Mouse (Mus musculus) brown adipose tissue, adult 24 weeks (tissue): ENCODE data around the gene AB124611. TPM values are rescaled to one million over a fixed set of nuclear protein-coding genes. Genes with fewer than 3 reads are reported as not detected.
A peak's percentile ranks its signal among the peaks of the same experiment; 100 is the strongest.

Experiments used
- H3K27ac ChIP-seq: fragments of 200-500 bp; replicated peaks from 2 replicates; pipeline ENCODE4 v1.5.1; 2012; ENCODE audit warnings: low read depth, mild to moderate bottlenecking, low read length
- H3K4me1 ChIP-seq: fragments of 200-500 bp; 2 replicates; pipeline ENCODE4 v1.6.1; 2012; ENCODE audit warnings: low read length, mixed read lengths; ENCODE audit not compliant: control insufficient read depth, insufficient read depth, insufficient read length
- H3K4me3 ChIP-seq: fragments of 200-500 bp; 2 replicates; pipeline ENCODE4 v1.5.1; 2012; ENCODE audit warnings: low read depth, mild to moderate bottlenecking, low read length, moderate library complexity; ENCODE audit not compliant: insufficient read depth
- polyA plus RNA-seq: library from polyadenylated mRNA; stranded (reverse); fragments of >200 nt; gene quantifications from 2 replicates; pipeline ENCODE4 v1.2.4, GENCODE M21; 2012; ENCODE audit not compliant: missing spikeins, insufficient read depth, insufficient read length

Gene AB124611
- polyA plus RNA-seq, 1 experiment, result 2.1 TPM

DNA sequence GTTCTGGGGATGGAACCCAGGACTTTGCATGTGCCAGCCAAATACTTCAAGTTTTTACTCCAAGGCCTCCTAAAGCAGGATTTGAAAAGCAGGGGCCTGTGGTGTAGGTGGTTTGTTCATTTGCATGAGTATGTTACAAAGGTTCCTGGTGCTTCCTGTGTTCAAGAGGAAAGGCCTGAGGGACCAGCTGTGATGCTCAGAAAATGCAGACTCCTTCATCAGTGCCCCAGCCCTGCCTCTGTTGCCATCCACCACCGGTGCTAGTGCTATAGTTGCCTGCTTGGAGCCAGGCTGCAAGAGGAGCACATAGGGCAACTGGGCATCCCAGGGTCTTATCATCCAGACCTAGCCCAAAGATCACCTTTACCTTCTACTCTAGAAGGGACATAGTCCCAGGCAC lies 40.6 kb downstream of the AB124611 start:
- H3K4me1 ChIP-seq, result no peaks in the 10 kb centered on the region
- H3K27ac ChIP-seq, result no peak overlapping the region
- H3K4me3 ChIP-seq, result no peak overlapping the region

DNA sequence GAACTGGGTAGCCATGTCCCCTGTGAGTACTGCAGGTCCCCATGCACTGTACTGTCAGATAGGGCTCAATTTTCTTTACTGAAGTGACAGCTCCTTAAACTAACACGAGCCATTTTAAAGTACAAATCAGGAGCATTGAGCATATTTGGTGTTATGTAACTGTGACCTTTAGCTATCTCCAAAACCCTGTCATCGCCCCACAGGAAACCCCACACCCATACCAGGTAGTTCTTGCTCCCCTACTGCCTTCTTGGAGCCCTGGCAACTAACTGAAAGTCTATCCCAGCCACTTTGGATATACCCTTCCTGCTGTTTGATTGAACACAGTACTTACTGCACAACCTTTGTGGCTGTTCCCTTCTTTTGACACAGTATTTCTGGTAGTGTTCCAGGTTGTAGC lies 41.1 kb downstream of the AB124611 start:
- no peak overlapping the region for H3K27ac ChIP-seq
- H3K4me3 ChIP-seq, result no peak overlapping the region
- H3K4me1 ChIP-seq, result no peaks in the 10 kb centered on the region

DNA sequence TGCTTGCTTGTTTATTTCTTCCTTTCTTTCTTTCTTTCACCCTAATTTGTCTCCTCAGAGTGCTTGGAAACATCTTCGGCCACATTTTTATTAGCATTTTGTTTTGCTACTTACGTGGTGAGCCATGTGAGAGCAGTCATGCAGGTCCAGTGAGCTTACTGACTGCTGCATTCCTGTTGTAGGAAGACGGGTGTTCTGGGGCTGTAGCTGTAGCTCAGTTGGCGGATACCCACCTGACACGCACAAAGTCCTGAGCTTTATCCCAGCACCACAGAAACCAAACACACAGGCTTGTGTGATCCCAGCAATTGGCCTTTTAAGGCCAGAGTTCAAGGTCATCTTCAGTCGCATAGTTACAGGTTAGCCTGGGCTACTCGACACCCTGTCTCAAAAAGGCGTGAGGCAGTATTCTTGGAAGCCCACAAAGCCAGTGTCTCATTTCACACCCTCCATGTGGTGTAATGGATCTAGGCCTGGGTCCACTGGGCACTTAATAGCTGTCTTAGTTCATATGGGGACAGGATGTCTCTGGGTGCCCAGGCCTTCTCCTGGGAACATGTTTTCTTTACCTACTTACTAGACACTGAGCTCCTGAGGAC lies 42.8 kb downstream of the AB124611 start:
- Histone ChIP-seq H3K27ac (no peak overlapping the region), H3K4me3 (no peak overlapping the region)

DNA sequence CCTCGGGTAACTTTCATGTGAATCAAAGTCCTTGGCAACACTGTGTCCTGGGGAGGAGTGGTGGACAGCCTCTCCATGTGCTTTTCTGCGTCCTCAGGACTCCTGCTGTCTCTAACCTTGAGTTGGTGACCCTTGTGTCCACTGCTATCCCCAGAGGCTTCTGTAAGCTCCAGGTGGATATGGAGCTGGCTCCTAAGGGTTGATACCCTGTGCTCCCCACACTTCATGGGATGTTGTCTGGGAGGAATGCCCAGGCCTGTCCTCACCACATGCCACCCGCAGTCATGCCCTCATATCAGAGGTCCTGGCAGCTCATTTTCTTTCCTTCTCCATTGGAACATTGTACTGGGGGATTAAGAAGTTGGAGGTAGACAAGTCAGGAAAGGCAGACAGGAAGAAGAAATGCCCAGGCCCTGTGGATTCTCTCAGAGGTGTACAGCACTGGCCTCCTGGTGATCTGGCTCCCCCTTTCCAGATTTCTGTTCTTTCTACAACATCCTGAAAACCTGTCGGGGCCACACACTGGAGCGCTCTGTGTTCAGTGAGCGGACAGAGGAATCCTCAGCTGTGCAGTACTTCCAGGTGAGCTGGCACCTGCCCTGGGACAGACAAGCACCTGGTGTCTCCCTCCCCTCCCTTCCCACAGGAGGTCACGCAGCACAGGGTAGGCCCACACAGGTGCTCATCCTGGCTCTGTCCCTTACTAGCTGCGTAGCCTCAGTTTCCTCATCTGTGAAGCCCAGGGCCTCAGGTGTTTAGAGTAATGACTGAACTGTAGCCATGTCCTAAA lies 48.2 kb downstream of the AB124611 start:
- H3K27ac ChIP-seq, result no peak overlapping the region
- no peaks in the 10 kb centered on the region for H3K4me1 ChIP-seq
- no peak overlapping the region for H3K4me3 ChIP-seq

More for the DNA sequence above, 42.8 kb downstream of the AB124611 start:
- no peaks in the 10 kb centered on the region for H3K4me1 ChIP-seq

DNA sequence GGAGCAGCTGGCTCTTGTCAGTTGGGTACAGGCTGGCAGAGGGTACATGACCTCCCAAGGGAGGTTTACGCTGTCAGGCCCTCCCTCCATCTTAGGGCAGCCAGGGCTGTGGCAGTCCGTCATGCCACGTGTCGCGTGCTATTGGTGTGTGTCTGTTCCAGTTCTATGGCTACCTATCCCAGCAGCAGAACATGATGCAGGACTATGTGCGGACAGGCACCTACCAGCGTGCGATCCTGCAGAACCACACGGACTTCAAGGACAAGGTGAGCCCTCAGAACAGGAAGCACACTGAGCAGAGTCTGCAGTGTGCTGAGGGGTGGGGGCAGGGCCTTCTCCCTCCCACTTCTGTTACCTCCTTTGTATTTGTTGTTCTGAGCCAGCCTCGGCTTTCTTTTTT lies 49.3 kb downstream of the AB124611 start:
- no peak overlapping the region for H3K27ac ChIP-seq

DNA sequence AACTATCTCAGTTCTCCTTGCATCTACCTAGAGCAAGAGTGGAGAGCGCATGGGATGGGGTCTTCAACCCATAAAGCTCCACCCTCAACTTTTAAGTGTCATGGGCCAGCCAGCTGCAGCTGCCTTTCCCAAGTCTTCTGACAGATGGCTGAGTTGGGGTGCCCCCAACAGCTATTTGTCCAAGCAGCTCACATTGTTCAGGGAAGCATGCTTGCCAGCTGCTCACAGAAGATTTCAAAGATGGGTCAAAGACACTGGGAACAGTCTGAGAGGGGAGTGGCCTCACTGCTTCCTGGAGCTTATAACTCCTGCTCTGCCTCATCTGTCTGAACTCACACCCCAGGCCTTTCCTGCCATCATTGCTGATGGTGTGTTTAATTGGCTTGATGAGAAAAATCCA lies 50.3 kb downstream of the AB124611 start:
- no peak overlapping the region for H3K27ac ChIP-seq
- H3K4me1 ChIP-seq, result no peaks in the 10 kb centered on the region
- no peak overlapping the region for H3K4me3 ChIP-seq

More for the DNA sequence above, 49.3 kb downstream of the AB124611 start:
- H3K4me1 ChIP-seq, result no peaks in the 10 kb centered on the region
- H3K4me3 ChIP-seq, result no peak overlapping the region

DNA sequence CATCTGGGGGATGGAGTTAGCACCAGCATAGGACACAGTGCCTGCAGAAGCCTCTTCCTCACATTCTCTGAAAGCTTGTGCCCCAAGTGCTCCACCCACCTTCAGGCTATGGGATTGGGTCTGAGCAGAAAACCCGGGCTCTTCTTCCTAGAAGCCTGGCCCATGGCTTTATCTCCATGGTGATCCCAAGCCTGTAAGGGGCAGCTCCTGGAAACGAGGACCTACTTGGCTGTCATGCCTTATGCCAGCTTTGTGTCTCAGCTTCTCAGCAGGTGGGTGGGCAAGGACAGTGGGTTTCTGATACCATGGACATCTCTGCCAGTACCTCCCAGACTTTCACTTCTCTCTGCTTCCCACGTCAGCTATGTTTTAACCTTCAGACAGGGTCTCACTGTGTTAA lies 52.2 kb downstream of the AB124611 start:
- Histone ChIP-seq H3K27ac (no peak overlapping the region), H3K4me1 (no peaks in the 10 kb centered on the region), H3K4me3 (no peak overlapping the region)

DNA sequence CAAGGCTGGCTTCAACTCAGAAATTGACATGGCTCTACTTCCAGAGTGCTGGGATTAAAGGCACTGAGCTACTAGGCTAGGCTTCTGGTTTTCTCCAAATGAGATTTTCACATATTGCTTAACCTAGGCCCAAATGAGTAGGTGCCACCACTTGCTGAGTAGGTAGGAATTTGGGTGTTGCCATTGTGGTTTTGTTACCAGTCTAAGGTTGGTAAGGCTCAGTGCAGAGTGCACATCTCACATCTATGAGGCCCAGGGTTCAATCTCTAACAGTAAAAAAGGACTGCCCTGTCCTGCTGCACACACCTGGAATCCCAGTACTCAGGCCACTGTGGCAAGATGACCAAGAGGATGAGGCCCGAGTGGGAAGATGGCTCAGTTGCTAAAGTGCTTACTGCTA lies 59.4 kb downstream of the AB124611 start:
- H3K27ac ChIP-seq, result no peak overlapping the region
- no peak overlapping the region for H3K4me3 ChIP-seq
- no peaks in the 10 kb centered on the region for H3K4me1 ChIP-seq

DNA sequence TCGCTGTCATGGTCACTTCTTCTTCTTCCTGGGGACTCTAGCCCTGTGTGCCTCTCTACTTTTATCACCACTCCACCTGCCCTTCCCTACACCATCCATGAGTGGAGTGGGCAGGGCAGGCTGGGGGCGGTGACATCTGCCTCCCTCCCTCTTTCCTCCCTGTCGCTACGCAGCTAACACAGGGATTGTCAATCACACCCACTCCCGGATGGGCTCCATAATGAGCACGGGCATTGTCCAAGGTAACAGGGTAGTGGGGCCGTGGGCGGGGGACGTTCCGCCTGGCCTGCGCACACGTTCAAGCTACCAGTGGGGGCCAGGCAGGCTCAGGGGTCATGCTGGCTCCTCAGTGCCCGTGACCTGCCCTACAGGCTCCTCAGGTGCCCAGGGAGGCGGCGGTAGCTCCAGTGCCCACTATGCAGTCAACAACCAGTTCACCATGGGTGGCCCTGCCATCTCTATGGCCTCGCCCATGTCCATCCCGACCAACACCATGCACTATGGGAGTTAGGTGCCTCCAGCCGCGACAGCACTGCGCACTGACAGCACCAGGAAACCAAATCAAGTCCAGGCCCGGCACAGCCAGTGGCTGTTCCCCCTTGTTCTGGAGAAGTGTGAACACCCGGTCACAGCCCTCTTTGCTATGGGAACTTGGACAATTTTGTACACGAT lies 61.8 kb downstream of the AB124611 start:
- H3K27ac ChIP-seq, result no peak overlapping the region
- peaks cover 5% of the 10 kb centered on the region; the same call in 1 of the 2 replicates for H3K4me1 ChIP-seq
- H3K4me3 ChIP-seq, result no peak overlapping the region

DNA sequence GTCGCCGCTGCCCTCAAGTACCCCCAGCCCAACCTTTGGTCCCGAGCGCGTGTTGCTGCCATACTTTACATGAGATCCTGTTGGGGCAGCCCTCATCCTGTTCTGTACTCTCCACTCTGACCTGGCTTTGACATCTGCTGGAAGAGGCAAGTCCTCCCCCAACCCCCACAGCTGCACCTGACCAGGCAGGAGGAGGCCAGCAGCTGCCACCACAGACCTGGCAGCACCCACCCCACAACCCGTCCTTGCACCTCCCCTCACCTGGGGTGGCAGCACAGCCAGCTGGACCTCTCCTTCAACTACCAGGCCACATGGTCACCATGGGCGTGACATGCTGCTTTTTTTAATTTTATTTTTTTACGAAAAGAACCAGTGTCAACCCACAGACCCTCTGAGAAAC lies 62.4 kb downstream of the AB124611 start:
- Histone ChIP-seq H3K27ac (no peak overlapping the region), H3K4me1 (peaks cover 5% of the 10 kb centered on the region; the same call in 1 of the 2 replicates), H3K4me3 (no peak overlapping the region)

DNA sequence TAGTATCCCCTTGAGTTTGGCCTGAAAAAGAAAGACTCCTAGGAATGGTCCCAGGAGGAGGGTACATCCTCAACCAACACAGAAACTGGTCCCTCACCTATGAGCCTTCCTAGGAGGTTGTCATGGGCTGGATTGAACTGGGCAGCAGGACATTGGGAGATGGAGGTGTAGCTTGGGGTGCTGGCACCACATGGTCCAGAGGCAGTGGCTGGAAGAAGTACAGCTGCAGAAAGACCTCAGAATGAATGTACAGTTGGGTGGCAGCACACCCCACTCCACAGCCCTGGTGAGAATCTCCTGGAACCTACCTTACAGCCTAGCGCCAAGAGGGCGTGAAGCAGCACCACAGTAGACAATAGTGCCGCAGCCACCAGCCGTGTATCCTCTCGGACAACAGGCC lies 63.6 kb downstream of the AB124611 start:
- Histone ChIP-seq H3K27ac (no peak overlapping the region), H3K4me3 (no peak overlapping the region), H3K4me1 (peaks cover 5% of the 10 kb centered on the region)

DNA sequence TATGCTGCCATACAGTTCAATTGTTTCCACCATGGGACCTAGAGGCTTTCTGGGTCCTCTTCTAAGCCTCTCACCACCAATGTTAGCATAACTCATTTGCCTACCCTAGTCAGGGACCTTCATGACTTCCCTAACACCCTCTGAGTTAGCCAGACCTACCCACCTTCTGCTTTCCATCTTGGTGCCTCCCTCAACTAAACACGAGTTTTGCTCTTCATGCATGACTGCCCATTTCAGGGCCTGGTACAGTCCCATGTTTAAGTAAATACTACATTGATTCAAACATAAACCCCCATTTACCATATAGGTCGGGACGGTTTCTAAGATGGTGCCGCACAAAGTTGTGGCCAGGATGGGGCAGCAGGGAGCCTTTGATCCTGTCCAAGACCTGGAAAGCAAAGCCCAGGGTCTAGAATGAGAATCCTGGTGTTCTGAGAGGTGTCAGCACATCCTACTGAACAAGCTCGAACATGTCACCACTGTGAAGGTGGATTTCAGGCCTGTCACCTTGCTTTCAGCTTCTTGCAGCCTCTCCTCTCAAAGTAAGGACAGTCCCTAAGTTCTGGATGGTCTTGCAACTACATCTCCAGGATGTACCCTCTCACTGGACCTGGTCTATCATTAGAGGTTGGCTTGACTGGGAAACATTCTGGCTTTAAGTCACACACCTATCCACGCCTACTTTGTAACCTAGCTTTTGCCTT lies 65.3 kb downstream of the AB124611 start:
- Histone ChIP-seq H3K27ac (no peak overlapping the region), H3K4me3 (peak overlapping the region; percentile 84; the same call in 1 of the 2 replicates), H3K4me1 (peaks cover 5% of the 10 kb centered on the region)

DNA sequence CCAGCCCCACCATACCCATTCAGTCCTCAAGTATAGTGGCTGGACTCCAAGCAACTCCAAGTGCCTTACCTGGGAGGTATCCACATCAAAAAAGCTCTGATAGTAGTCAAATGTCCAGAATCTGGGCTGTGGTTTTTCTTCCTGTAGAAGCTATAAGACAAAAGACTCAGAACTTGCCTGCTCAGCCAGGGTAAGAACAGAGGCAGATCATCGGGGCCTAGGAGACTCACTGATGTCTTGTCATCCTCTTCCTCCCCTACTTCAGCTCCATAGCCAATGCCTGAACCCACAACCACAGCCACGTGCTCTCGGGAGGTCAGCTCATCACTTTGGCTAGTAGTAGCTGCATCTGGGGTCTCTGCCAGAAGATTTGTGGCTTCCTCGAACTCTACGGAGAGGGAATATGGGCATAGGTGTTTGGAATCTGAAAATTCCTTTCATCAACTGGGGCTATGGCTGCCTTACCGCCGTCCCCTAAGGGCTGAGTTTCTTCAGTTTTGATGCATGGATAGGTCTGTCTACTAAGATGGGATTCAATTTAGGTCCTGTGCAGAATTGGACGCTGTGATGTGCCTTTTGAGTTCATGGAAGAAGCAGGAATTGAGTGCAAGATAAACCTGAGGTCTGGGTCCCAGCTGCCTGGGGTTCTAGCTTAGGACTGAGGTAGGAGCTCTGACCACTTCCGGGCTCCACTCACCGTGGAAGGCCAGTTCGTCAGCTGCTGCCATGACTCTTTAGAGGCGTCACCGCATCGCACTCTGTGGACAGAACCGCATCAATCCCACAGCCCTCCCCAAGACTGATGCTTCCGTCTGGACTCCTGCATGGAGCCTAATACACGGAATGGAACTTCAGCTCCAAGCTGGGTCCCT lies 66.1 kb downstream of the AB124611 start:
- peaks cover 5% of the 10 kb centered on the region for H3K4me1 ChIP-seq
- H3K27ac ChIP-seq, result peak overlapping the region; percentile 40; the same call in 1 of the 2 replicates
- H3K4me3 ChIP-seq, result peak overlapping the region; percentile 84

DNA sequence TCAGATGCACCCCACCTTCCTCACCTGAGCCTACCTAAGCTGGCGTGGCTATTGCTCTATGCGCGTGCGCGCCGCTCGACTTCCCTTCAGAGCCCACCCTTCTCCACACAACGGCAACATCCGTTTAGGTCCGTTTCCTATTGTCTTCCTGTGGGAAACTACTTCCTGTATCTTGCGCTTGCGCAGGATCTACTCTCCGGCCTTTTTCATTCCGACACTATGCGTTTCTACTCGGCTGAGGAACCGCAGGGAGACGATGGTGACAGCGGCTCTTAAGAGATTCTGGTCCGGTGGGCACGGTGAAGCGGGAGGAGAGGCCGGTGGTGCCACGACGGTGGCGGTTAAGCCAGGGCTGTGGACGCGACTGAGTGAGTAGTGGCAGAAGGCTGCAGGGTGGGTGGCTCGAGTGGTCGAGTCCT lies 66.7 kb downstream of the AB124611 start, which contains the start of the genes Timm29 and Yipf2:
TSS of gene Timm29 (plus strand) at position 20 of the 419 bp plus-strand sequence.
TSS of gene Yipf2 (minus strand) at position 126 of the 419 bp plus-strand sequence.
- peaks cover 5% of the 10 kb centered on the region for H3K4me1 ChIP-seq
- H3K4me3 ChIP-seq, result peak within 1 kb of the TSS; percentile 90
- H3K27ac ChIP-seq, result peak within 1 kb of the TSS; percentile 68
